Mouse (Mus musculus) kidney, adult 2 months (tissue): ENCODE measurements at regions not wholly inside any gene's neighbourhood (a gene's known extent, or its start where the extent isn't known, plus 50 kb on each side); places are given as distances from the start of the nearest gene placed in this dataset.

Experiments
- CTCF ChIP-seq: fragments of 200-500 bp; conservative IDR thresholded peaks from 2 replicates; pipeline ENCODE4 v1.5.1; 2011; ENCODE audit warnings: low read depth, mild to moderate bottlenecking, control low read depth, low read length, moderate library complexity, mixed read lengths; ENCODE audit not compliant: insufficient read depth, insufficient read length
- POLR2A ChIP-seq: fragments of 200-500 bp; IDR thresholded peaks from one replicate; pipeline ENCODE4 v1.6.1; 2011; ENCODE audit warnings: low read depth, low read length, control low read depth

DNA sequence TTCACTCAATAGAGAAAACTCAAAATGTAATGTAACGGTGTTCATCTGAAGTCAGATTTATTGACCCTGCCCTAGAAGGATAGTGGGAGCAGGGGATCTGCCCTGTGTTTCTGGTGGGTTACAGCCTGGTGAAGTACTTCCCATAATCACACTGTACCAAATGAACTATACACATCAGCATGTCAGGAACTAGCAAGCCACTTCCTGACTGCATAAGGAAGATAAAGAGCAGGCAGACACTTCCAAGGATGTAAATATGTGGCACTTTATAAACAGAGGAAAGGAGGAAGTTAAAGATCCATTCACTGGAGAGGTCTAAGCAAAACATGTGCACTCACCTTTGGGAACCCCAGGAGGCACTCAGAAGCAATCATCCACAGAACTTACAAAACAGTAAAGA, 501.4 kb upstream of the Dmac1 start:
- TF ChIP-seq CTCF (no peak), POLR2A (no peak)
